Mouse (Mus musculus) liver, embryonic 13.5 days (tissue): ENCODE results near the gene Fbxl13. TPM values are rescaled to one million over a fixed set of nuclear protein-coding genes. Genes with fewer than 3 reads are reported as not detected.

Source experiments
- ATAC-seq: fragments of 200-750 bp; cut with Nextera tagmentation; 2 replicates; pipeline ENCODE4 v1.8.0; 2017; ENCODE audit warnings: low read depth, mild to moderate bottlenecking, moderate number of reproducible peaks, moderate library complexity
- DNase-seq: peaks from one replicate; pipeline ENCODE4 v3.0.0; 2022
- H3K27ac ChIP-seq: fragments of 300-500 bp; sonication (generic); 2 replicates; pipeline ENCODE4 v1.5.1; 2015; ENCODE audit warnings: moderate library complexity, mild to moderate bottlenecking, inconsistent platforms
- H3K27me3 ChIP-seq: fragments of 300-500 bp; sonication (generic); 2 replicates; pipeline ENCODE4 v1.6.1; 2015; ENCODE audit warnings: mild to moderate bottlenecking, inconsistent platforms
- H3K36me3 ChIP-seq: fragments of 300-500 bp; sonication (generic); 2 replicates; pipeline ENCODE4 v1.6.1; 2015; ENCODE audit warnings: mild to moderate bottlenecking, inconsistent platforms
- H3K4me1 ChIP-seq: fragments of 300-500 bp; sonication (generic); replicated peaks from 2 replicates; pipeline ENCODE4 v1.6.1; 2015; ENCODE audit warnings: inconsistent platforms
- H3K4me2 ChIP-seq: fragments of 300-500 bp; sonication (generic); 2 replicates; pipeline ENCODE4 v1.6.1; 2015; ENCODE audit warnings: inconsistent platforms, mild to moderate bottlenecking, moderate library complexity
- H3K4me3 ChIP-seq: fragments of 300-500 bp; sonication (generic); replicated peaks from 2 replicates; pipeline ENCODE4 v1.5.1; 2015; ENCODE audit warnings: mild to moderate bottlenecking, inconsistent platforms
- H3K9ac ChIP-seq: fragments of 300-500 bp; sonication (generic); 2 replicates; pipeline ENCODE4 v1.6.1; 2015; ENCODE audit warnings: mild to moderate bottlenecking, inconsistent platforms
- H3K9me3 ChIP-seq: fragments of 300-500 bp; sonication (generic); replicated peaks from 2 replicates; pipeline ENCODE4 v1.6.1; 2016; ENCODE audit warnings: inconsistent platforms
- WGBS: fragments of 180-500 bp; shearing (Covaris S2); methylation state at CpG from one replicate; pipeline ENCODE4 v1.1.7; 2015; ENCODE audit not compliant: insufficient replicate concordance; 5-methylcytosine and 5-hydroxymethylcytosine counted together
- polyA plus RNA-seq: library from polyadenylated mRNA; unstranded; fragments of >200 nt; fragmentation: Nextera tagmentation; extraction: Ambion mirVana; gene quantifications from 2 replicates; pipeline ENCODE4 v1.2.1, GENCODE M21; 2015

Gene Fbxl13
- polyA plus RNA-seq, 1 experiment from 2014 or later: 0.13 TPM

GRCm38 (mm10) chr5:21513363-21513762, 132.1 kb downstream of the Fbxl13 start:
- Histone ChIP-seq H3K9me3 (no peaks in the 10 kb centered on the region), H3K27me3 (no peaks in the 10 kb centered on the region), H3K27ac (no peak overlapping the region), H3K4me1 (no peaks in the 10 kb centered on the region), H3K4me2 (no peak overlapping the region), H3K36me3 (no peaks in the 10 kb centered on the region), H3K4me3 (no peak overlapping the region), H3K9ac (no peak overlapping the region)
- ATAC-seq (no peak), DNase-seq (no peak)
- WGBS: 67% methylated on average over 10 of the region's 10 CpGs

- H3K36me3 ChIP-seq: no peaks in the 10 kb centered on the region
- no peaks in the 10 kb centered on the region for H3K4me1 ChIP-seq
- no peak overlapping the region for H3K4me3 ChIP-seq
- no peaks in the 10 kb centered on the region for H3K9me3 ChIP-seq
- DNase-seq: no peak
- H3K27me3 ChIP-seq: no peaks in the 10 kb centered on the region
- no peak overlapping the region for H3K4me2 ChIP-seq
- no peak overlapping the region for H3K9ac ChIP-seq
- no peak for ATAC-seq
- 44% methylated on average over 4 of the region's 4 CpGs for WGBS
- no peak overlapping the region for H3K27ac ChIP-seq
Observed at GRCm38 (mm10) chr5:21509801-21510200, 135.6 kb downstream of the Fbxl13 start.

DNA sequence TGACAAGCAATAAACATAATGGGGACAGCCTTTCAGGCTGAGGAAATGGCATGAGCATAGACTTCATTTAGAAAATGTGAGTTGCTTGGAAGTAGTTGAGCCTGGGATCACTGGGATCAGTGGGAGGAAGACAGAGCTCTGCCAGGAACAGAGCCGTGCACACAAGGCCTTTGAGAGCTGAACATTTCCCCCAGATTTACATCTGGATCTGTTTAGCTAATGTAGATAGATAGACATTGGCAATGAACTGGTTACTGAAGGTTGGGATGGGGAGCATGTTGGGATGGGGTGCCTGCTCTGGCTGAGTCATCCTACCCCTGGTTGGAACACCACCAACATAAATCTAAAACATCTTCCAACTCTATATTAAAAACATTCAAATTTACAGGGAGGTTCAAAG, 138.5 kb downstream of the Fbxl13 start:
- no peak overlapping the region for H3K4me3 ChIP-seq
- no peak overlapping the region for H3K27ac ChIP-seq
- H3K9me3 ChIP-seq: no peaks in the 10 kb centered on the region
- 72% methylated on average over 1 of the region's 1 CpGs for WGBS
- H3K36me3 ChIP-seq: no peaks in the 10 kb centered on the region
- H3K27me3 ChIP-seq: no peaks in the 10 kb centered on the region
- DNase-seq (no peak), ATAC-seq (no peak)
- no peaks in the 10 kb centered on the region for H3K4me1 ChIP-seq
- no peak overlapping the region for H3K9ac ChIP-seq
- no peak overlapping the region for H3K4me2 ChIP-seq

DNA sequence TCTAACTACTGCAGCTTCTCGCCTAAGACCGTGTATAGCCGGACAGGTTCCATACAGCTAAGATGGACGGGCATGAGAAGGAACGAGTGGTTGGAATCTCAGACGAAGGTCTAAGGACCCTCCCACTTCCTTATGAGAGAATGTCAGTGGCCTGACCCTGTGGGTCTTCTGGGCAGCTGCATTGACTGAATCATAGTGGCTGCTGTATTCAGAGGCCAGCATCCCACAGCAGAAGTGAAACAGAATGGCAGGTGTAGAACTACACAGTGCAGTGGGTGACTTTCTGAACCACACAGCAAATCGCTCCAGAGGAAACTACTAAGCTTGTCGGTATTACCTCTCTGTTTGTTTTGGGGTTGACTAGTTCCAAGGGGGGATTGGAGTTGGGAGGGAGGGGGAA, 140.3 kb downstream of the Fbxl13 start:
- no peak overlapping the region for H3K4me3 ChIP-seq
- H3K9ac ChIP-seq: no peak overlapping the region
- DNase-seq: no peak
- no peak overlapping the region for H3K27ac ChIP-seq
- H3K36me3 ChIP-seq: no peaks in the 10 kb centered on the region
- H3K4me2 ChIP-seq: no peak overlapping the region
- H3K27me3 ChIP-seq: no peaks in the 10 kb centered on the region
- H3K4me1 ChIP-seq: no peaks in the 10 kb centered on the region
- no peaks in the 10 kb centered on the region for H3K9me3 ChIP-seq
- 75% methylated on average over 8 of the region's 8 CpGs for WGBS
- ATAC-seq: no peak

- Histone ChIP-seq H3K27ac (no peak overlapping the region), H3K4me3 (no peak overlapping the region), H3K4me1 (no peaks in the 10 kb centered on the region), H3K4me2 (no peak overlapping the region), H3K9ac (no peak overlapping the region), H3K9me3 (no peaks in the 10 kb centered on the region), H3K36me3 (no peaks in the 10 kb centered on the region), H3K27me3 (no peaks in the 10 kb centered on the region)
- ATAC-seq (no peak), DNase-seq (no peak)
- WGBS: 70% methylated on average over 13 of the region's 13 CpGs
Observed at GRCm38 (mm10) chr5:21502936-21503610, 142.4 kb downstream of the Fbxl13 start.

DNA sequence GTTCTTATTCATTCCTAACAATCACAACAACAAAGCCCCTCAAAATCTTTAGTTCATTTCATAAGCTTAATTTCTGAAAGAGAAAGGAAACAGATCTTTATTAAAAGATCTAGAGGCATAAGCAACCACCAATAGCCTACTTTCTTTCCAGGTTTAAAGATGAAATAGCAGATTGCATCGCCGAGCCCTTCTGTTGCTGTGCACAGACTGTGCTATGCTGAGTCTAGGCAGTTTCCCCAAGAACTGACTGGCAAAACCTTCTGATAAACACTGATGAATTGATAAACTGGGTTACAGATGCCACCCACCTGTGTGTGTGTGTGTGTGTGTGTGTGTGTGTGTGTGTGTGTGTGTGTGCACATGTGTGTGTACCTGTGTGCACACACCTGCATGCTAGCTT, 144.5 kb downstream of the Fbxl13 start:
- no peak for DNase-seq
- Histone ChIP-seq H3K4me1 (no peaks in the 10 kb centered on the region), H3K9me3 (no peaks in the 10 kb centered on the region), H3K4me2 (no peak overlapping the region), H3K9ac (no peak overlapping the region), H3K4me3 (no peak overlapping the region), H3K36me3 (no peaks in the 10 kb centered on the region), H3K27me3 (no peaks in the 10 kb centered on the region), H3K27ac (no peak overlapping the region)
- ATAC-seq: no peak
- 78% methylated on average over 2 of the region's 2 CpGs for WGBS

DNA sequence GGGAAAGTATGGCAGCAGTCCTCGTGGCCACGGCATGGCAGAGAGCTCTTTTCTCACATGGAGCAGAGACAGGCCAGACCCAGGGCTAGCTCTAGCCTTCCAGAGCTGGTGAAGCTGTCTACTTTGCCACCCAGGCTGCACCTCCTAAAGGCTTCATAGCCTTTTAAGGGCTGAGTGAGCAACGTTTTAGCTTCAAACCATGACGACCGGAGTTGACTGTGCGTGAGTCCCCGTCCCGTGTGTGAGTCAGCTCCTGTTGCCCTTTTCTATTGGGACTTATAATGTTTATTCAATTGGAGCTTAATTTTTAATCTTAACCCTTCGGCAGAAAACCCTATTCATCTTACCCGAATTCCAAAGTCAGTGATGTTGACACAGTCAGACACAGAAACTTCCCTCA, 145.3 kb downstream of the Fbxl13 start:
- no peak for ATAC-seq
- 76% methylated on average over 10 of the region's 10 CpGs for WGBS
- H3K36me3 ChIP-seq: no peaks in the 10 kb centered on the region

GRCm38 (mm10) chr5:21498925-21499324, 146.5 kb downstream of the Fbxl13 start:
- no peak overlapping the region for H3K4me3 ChIP-seq
- no peak overlapping the region for H3K4me2 ChIP-seq
- H3K27me3 ChIP-seq: no peaks in the 10 kb centered on the region
- H3K36me3 ChIP-seq: no peaks in the 10 kb centered on the region
- no peaks in the 10 kb centered on the region for H3K4me1 ChIP-seq
- H3K9me3 ChIP-seq: no peaks in the 10 kb centered on the region
- WGBS: 80% methylated on average over 11 of the region's 11 CpGs
- ATAC-seq: no peak
- no peak overlapping the region for H3K9ac ChIP-seq
- DNase-seq: no peak
- no peak overlapping the region for H3K27ac ChIP-seq

More for the DNA sequence above, 145.3 kb downstream of the Fbxl13 start:
- no peak for DNase-seq
- Histone ChIP-seq H3K4me3 (no peak overlapping the region), H3K9me3 (no peaks in the 10 kb centered on the region), H3K9ac (no peak overlapping the region), H3K4me1 (no peaks in the 10 kb centered on the region), H3K27ac (no peak overlapping the region), H3K27me3 (no peaks in the 10 kb centered on the region), H3K4me2 (no peak overlapping the region)

- Histone ChIP-seq H3K4me2 (no peak overlapping the region), H3K36me3 (no peaks in the 10 kb centered on the region), H3K9ac (no peak overlapping the region), H3K4me3 (no peak overlapping the region), H3K4me1 (no peaks in the 10 kb centered on the region), H3K27me3 (no peaks in the 10 kb centered on the region), H3K9me3 (no peaks in the 10 kb centered on the region), H3K27ac (no peak overlapping the region)
- WGBS: 66% methylated on average over 2 of the region's 2 CpGs
- ATAC-seq (no peak), DNase-seq (no peak)
Observed at GRCm38 (mm10) chr5:21498490-21498889, 146.9 kb downstream of the Fbxl13 start.

DNA sequence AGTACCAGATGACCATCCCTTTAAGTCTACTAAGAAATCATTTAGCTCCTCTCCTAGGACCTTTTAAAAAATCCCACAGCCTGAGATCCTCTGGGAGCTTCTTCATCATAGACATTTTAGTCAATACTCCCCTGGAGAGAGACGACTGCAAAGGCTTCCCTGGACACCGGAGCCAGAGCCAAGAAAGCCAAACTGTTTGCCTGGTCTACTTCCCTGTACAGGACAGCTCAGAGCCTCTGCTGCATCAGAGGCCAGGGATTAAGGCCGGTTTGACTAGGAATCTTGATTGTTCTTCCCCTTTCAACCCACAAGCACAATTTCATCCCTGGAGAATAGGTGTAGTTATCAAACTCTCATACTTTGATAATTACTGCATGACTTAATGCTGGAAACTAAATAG, 148.6 kb downstream of the Fbxl13 start:
- no peak for DNase-seq
- no peak overlapping the region for H3K4me2 ChIP-seq
- 61% methylated on average over 3 of the region's 3 CpGs for WGBS

DNA sequence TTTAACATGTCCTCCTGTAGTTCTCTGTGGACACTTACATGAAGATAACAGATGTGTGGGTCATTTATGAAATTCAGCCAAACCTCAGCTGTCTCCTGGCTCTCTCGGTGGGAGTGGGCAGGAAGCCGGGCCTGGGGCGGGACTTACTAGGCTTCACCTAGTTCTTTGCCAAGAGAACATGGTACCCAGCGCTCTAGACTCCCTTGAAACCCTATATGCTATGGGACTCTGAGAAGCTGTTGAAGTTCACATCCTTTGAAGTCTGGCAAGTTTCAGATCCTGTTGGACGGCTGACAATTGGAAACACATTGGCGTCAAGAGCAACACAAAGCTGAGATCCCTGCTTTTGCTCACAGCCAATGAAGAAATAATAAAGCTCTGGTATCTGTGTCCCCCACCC, 149.1 kb downstream of the Fbxl13 start:
- ATAC-seq: no peak

More for the DNA sequence above, 148.6 kb downstream of the Fbxl13 start:
- Histone ChIP-seq H3K4me3 (no peak overlapping the region), H3K27ac (no peak overlapping the region), H3K9ac (no peak overlapping the region), H3K27me3 (no peaks in the 10 kb centered on the region), H3K36me3 (no peaks in the 10 kb centered on the region), H3K4me1 (no peaks in the 10 kb centered on the region), H3K9me3 (no peaks in the 10 kb centered on the region)
- no peak for ATAC-seq

DNA sequence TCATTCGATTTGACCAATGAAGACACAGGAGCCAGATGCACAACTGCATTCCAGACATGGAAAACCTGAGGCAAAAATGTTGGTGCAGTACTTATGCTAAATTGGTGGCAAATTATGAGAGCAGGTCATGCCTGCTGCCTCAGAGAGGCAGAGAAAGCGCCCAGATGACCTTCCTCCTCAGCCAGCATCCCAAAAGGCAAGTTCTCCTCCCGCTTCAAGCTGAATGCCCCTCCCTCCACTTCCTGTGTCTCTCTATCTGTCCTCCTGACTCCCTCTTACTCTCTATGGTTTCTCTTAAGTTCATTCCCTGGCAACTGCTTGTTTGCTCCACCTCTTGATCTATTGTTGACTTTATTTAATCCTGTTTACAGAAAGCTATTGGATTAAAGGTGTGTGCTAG, 150.7 kb downstream of the Fbxl13 start:
- Histone ChIP-seq H3K36me3 (no peaks in the 10 kb centered on the region), H3K4me3 (no peak overlapping the region), H3K27me3 (no peaks in the 10 kb centered on the region), H3K4me1 (no peaks in the 10 kb centered on the region), H3K27ac (no peak overlapping the region), H3K9ac (no peak overlapping the region), H3K9me3 (no peaks in the 10 kb centered on the region), H3K4me2 (no peak overlapping the region)
- no peak for DNase-seq
- 31% methylated on average over 3 of the region's 3 CpGs for whole genome bisulfite sequencing
- no peak for ATAC-seq

More for the DNA sequence above, 149.1 kb downstream of the Fbxl13 start:
- H3K4me2 ChIP-seq: no peak overlapping the region
- H3K9ac ChIP-seq: no peak overlapping the region
- WGBS: 61% methylated on average over 6 of the region's 6 CpGs
- H3K27me3 ChIP-seq: no peaks in the 10 kb centered on the region
- no peak overlapping the region for H3K27ac ChIP-seq
- H3K4me1 ChIP-seq: no peaks in the 10 kb centered on the region
- DNase-seq: no peak
- H3K9me3 ChIP-seq: no peaks in the 10 kb centered on the region
- no peak overlapping the region for H3K4me3 ChIP-seq
- H3K36me3 ChIP-seq: no peaks in the 10 kb centered on the region
